Mouse (Mus musculus) gonadal fat pad, adult 2 months (tissue): ENCODE data around the gene Foxi1. TPM values are rescaled to one million over a fixed set of nuclear protein-coding genes. Genes with fewer than 3 reads are reported as not detected.

Experiments used
- DNase-seq: peaks from one replicate; pipeline ENCODE4 v3.0.0-alpha.2; 2012; ENCODE audit warnings: low read depth
- polyA plus RNA-seq: library from polyadenylated mRNA; depleted of rRNA; stranded (reverse); fragments of >200 nt; gene quantifications from 2 replicates; pipeline ENCODE4 v1.2.3, GENCODE M21; 2012; rRNA removed

Gene Foxi1
- polyA plus RNA-seq, 1 experiment: 22.2 TPM

DNA sequence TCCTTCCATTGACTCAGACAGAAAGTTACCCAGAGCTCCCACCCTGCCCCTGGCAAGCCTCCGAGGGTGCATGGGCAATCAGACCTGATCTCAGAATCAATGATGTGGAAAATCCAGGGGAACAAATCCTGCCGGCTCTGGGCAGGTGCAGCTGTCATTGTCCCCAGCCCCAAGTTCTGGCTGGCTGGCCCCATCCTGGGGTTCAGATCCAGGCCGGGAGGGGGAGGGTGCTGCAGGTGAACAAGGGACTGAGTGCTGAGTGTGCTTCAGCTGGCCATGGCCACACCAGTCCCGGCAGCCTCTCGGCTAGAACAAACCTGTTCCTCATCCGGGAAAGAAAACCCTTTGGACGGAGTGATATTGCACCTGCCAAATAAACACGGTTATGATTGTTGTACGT, 49.0 kb downstream of the Foxi1 start:
- no peak for DNase-seq

GRCm38 (mm10) chr11:34155235-34155634, 52.7 kb downstream of the Foxi1 start:
- DNase-seq: no peak

Other genes starting within 250 kb of the Foxi1 start
- 1.6 and 1.8 TPM in 2 replicates for gene Kcnmb1, start 245.1 kb downstream of the Foxi1 start, polyA plus RNA-seq
- 4.4 TPM in 2 replicates for gene Kcnip1, start 214.9 kb downstream of the Foxi1 start, polyA plus RNA-seq
- gene Lcp2, start 161.2 kb downstream of the Foxi1 start, polyA plus RNA-seq: 3.0 and 3.3 TPM in 2 replicates
- gene 4930469K13Rik, start 109.5 kb downstream of the Foxi1 start, polyA plus RNA-seq: 1.2 and 1.4 TPM in 2 replicates
- gene Fam196b, start 106.7 kb upstream of the Foxi1 start, polyA plus RNA-seq: 0.62 and 0.93 TPM in 2 replicates